Mouse (Mus musculus) midbrain, embryonic 12.5 days (tissue): Measurements from ENCODE around the gene Foxn1. TPM values are rescaled to one million over a fixed set of nuclear protein-coding genes. Genes with fewer than 3 reads are reported as not detected.
A peak's percentile ranks its signal among the peaks of the same experiment; 100 is the strongest.

ENCODE experiments used
- ATAC-seq: fragments of 200-750 bp; cut with Nextera tagmentation; 2 replicates; pipeline ENCODE4 v1.8.0; 2017; ENCODE audit warnings: low read depth, moderate TSS enrichment, moderate library complexity; ENCODE audit not compliant: low FRiP score
- H3K27ac ChIP-seq: fragments of 300-500 bp; sonication (generic); replicated peaks from 2 replicates; pipeline ENCODE4 v1.5.1; 2016; ENCODE audit warnings: mild to moderate bottlenecking
- H3K27me3 ChIP-seq: fragments of 300-500 bp; sonication (generic); 2 replicates; pipeline ENCODE4 v1.6.1; 2016; ENCODE audit warnings: mild to moderate bottlenecking
- H3K36me3 ChIP-seq: fragments of 300-500 bp; sonication (generic); 2 replicates; pipeline ENCODE4 v1.6.1; 2016
- H3K4me1 ChIP-seq: fragments of 300-500 bp; sonication (generic); 2 replicates; pipeline ENCODE4 v1.6.1; 2016
- H3K4me2 ChIP-seq: fragments of 300-500 bp; sonication (generic); replicated peaks from 2 replicates; pipeline ENCODE4 v1.6.1; 2016; ENCODE audit warnings: mild to moderate bottlenecking, moderate library complexity
- H3K4me3 ChIP-seq: fragments of 300-500 bp; sonication (generic); 2 replicates; pipeline ENCODE4 v1.5.1; 2016; ENCODE audit warnings: mild to moderate bottlenecking
- H3K9ac ChIP-seq: fragments of 300-500 bp; sonication (generic); replicated peaks from 2 replicates; pipeline ENCODE4 v1.6.1; 2016; ENCODE audit warnings: mild to moderate bottlenecking, moderate library complexity
- H3K9me3 ChIP-seq: fragments of 300-500 bp; sonication (generic); 2 replicates; pipeline ENCODE4 v1.6.1; 2016; ENCODE audit warnings: mild to moderate bottlenecking
- WGBS: fragments of 180-500 bp; shearing (Covaris S2); methylation state at CpG from one replicate; pipeline ENCODE4 v1.1.7; 2016; 5-methylcytosine and 5-hydroxymethylcytosine counted together
- polyA plus RNA-seq: library from polyadenylated mRNA; unstranded; fragments of >200 nt; fragmentation: Nextera tagmentation; extraction: Ambion mirVana; gene quantifications from 2 replicates; pipeline ENCODE4 v1.2.1, GENCODE M21; 2016

Foxn1 gene
- polyA plus RNA-seq, 1 experiment from 2014 or later = not detected

DNA sequence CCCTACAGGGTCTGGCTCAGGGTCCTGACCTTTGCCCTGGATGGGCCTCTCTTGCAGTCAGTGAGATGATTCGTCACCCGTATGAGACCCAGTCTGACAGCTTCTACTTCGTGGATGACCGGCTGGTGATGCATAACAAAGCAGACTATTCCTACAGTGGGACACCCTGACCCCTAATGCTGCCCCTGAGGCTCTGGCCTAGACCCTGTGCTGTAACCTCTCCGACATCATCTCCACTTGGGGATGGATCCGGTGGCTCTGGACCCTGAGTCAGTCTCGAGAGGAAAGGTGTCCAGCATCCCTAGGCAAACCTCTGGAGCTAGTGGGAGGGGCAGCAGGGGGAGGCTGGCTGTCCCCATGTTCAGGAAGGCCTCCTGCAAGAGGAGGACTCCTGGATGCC is 37.9 kb downstream of the Foxn1 start:
- no peak for ATAC-seq
- Histone ChIP-seq H3K27me3 (no peaks in the 10 kb centered on the region), H3K4me1 (peaks cover 29% of the 10 kb centered on the region)

DNA sequence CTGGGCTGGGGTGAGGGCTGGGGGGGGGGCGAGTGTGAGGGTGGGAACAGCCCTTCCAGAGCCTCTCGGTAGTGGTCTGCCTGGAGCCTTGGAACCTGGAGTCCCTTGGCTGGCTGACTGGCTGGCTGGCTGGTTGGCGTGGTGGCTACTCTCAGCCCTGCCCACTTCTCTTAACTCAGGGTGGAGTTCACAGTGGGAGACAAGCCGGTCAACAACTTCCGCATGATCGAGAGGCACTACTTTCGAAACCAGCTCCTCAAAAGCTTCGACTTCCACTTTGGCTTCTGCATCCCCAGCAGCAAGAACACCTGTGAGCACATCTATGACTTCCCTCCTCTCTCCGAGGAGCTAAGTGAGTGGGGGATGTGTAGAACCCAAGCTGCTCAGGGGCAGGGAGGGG is 38.5 kb downstream of the Foxn1 start:
- H3K4me3 ChIP-seq = no peak overlapping the region
- 84% methylated on average over 9 of the region's 9 CpGs for WGBS
- no peak overlapping the region for H3K4me2 ChIP-seq
- no peaks in the 10 kb centered on the region for H3K9me3 ChIP-seq
- peaks cover 31% of the 10 kb centered on the region for H3K4me1 ChIP-seq
- no peak overlapping the region for H3K27ac ChIP-seq
- no peaks in the 10 kb centered on the region for H3K27me3 ChIP-seq
- no peak overlapping the region for H3K9ac ChIP-seq
- no peak for ATAC-seq
- H3K36me3 ChIP-seq = peaks cover 17% of the 10 kb centered on the region

More for the DNA sequence above, 37.9 kb downstream of the Foxn1 start:
- Histone ChIP-seq H3K9ac (no peak overlapping the region), H3K36me3 (peaks cover 17% of the 10 kb centered on the region), H3K27ac (no peak overlapping the region), H3K4me3 (no peak overlapping the region), H3K9me3 (no peaks in the 10 kb centered on the region), H3K4me2 (no peak overlapping the region)
- 56% methylated on average over 7 of the region's 7 CpGs for WGBS

DNA sequence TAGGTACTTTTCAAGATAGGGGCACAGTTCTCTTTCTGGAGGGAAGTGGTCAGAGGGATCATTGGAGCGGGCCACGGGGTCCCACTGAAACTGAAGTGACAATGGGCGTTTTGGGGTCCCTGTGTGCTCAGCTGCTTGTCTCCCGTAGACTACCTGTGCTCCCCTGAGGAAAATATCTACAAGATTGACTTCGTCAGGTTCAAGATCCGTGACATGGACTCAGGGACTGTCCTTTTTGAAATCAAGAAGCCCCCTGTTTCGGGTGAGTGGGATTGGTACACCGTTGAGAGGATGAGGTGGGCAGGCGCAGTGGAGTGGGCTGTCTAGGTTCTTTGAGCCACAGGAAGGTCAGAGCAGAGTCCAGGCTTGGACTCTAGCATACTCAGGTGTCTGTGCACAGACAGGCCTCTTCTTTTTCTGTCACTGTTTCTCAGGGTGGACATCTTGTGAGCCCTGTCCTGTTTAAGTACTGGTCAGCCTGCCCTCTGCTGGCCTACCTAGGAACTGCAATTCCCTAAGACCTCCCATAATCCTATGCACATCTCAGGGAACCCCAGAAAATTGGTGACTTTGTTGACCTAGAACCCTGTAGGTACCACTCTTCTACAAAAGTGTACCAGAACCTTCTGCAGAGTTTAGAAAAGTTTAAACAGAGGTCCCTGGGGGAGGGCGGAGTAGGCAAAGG is 39.1 kb downstream of the Foxn1 start:
- no peak for ATAC-seq
- Histone ChIP-seq H3K27me3 (no peaks in the 10 kb centered on the region), H3K4me3 (no peak overlapping the region), H3K9me3 (no peaks in the 10 kb centered on the region), H3K4me1 (peaks cover 32% of the 10 kb centered on the region), H3K4me2 (no peak overlapping the region), H3K27ac (no peak overlapping the region), H3K36me3 (peaks cover 17% of the 10 kb centered on the region), H3K9ac (no peak overlapping the region)
- WGBS = 90% methylated on average over 10 of the region's 10 CpGs

DNA sequence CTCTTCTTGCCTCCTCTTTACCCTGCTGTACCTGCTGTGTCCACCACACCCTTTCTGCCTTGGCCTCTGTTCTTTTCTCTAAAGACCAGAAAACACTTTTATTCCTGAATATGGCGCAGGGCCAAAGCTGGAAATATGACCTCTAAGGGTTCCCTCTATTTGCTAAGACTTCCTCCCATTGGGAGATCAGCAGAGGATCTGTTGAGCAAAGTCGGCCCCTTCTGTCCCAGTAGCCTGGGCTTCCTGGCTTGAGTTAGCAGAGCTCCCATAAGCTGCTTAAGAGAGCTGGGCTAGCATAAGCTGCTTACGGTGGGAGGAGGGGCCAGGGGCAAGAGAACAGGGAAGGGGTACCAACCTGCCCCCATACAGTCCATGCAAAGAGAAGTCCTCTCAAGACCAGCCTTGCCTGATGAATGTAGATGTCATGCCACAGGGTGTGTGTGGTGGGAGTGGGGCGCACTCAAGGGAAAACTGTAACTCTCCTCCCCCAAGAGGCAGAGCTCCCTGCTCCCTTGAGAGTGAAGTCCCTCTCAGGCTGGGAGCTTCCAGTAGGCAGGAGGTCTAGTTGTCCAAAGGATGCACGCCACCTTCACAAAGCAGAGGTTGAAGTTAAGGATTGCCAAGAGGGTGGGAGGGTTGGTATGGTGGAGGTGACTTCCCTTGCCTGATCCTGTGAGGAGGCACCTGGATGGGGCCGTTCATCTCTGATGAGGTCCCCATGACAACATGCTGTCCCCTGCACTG is 39.9 kb downstream of the Foxn1 start:
- ATAC-seq = no peak
- 0 out of 2 replicates have a peak overlapping the region, but pooled peaks have one; percentile 0 for H3K4me2 ChIP-seq
- H3K4me1 ChIP-seq = peaks cover 32% of the 10 kb centered on the region

DNA sequence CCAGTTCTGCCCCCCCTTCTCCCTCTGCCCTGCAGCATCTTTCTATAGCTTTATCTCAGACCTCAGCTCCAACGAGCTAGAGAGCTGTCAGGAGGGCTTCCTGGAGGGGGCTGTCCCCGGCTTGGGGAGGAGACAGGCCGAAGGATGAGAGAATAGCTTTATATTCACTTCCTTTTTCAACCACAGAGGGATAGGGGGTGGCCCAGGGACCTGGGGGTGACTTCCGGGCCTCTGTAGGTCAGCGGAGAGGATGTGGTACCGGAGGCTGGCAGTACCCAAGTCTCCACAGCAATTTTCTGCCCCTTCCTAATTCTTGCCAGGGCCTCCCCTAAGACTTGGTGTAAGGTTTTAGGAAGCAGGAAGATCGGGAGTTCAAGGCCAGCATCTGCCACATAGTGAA is 40.6 kb downstream of the Foxn1 start:
- Histone ChIP-seq H3K4me1 (peaks cover 32% of the 10 kb centered on the region), H3K27ac (no peak overlapping the region), H3K36me3 (peaks cover 26% of the 10 kb centered on the region), H3K4me2 (no peak overlapping the region), H3K4me3 (no peak overlapping the region), H3K27me3 (no peaks in the 10 kb centered on the region), H3K9me3 (no peaks in the 10 kb centered on the region), H3K9ac (0 out of 2 replicates have a peak overlapping the region, but pooled peaks have one; percentile 43)
- WGBS = 74% methylated on average over 7 of the region's 7 CpGs
- ATAC-seq = no peak

More for the DNA sequence above, 39.9 kb downstream of the Foxn1 start:
- H3K9me3 ChIP-seq = no peaks in the 10 kb centered on the region
- peaks cover 19% of the 10 kb centered on the region for H3K36me3 ChIP-seq
- H3K9ac ChIP-seq = no peak overlapping the region
- 60% methylated on average over 6 of the region's 6 CpGs for WGBS
- H3K27ac ChIP-seq = no peak overlapping the region
- H3K4me3 ChIP-seq = no peak overlapping the region
- H3K27me3 ChIP-seq = no peaks in the 10 kb centered on the region

DNA sequence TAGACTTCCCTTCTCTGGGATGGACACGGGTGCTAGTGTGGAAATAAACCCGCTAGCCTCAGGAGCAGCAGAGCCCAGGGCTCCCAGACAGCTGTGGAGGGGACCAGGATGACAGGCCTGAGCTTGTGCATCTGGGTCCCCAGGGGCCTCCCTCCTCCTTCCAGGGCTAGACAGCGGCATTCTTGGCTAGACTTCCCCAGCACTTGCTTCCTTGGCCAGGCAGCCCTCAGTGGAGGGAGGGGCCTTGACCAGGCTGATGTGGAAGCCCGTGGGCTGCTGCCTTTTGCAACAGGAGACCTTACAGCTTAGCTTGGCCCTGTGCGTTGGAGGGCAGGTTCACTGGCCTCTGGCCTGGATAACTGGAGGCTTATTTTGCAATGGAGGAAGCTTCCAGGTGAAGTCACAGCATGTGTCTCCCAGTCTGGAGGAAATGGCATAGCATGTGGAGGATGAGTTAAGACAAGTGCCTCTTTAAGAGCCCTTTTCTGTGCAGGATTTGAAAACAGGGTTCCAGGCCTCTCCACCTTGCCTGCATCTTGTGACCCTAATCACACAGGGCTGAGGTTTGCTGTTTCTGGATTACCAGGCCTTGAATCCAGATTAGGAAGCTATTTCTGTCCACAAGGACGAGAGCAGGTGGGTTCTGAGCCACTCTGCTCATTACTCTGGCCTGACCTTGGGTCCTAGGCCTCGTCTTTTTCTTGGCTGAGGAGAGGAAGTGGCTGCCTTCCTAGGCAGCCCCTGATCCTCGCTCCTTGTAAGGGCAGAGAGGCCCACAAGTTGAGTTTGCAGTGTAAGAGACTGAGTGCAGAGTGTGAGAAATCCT is 41.3 kb downstream of the Foxn1 start:
- ATAC-seq = no peak
- Histone ChIP-seq H3K9ac (peak overlapping the region; percentile 43), H3K4me2 (peak overlapping the region; percentile 72), H3K36me3 (peaks cover 32% of the 10 kb centered on the region), H3K4me1 (peaks cover 32% of the 10 kb centered on the region), H3K4me3 (0 out of 2 replicates have a peak overlapping the region, but pooled peaks have one; percentile 10), H3K27me3 (no peaks in the 10 kb centered on the region), H3K27ac (no peak overlapping the region), H3K9me3 (no peaks in the 10 kb centered on the region)
- WGBS = 63% methylated on average over 8 of the region's 8 CpGs

DNA sequence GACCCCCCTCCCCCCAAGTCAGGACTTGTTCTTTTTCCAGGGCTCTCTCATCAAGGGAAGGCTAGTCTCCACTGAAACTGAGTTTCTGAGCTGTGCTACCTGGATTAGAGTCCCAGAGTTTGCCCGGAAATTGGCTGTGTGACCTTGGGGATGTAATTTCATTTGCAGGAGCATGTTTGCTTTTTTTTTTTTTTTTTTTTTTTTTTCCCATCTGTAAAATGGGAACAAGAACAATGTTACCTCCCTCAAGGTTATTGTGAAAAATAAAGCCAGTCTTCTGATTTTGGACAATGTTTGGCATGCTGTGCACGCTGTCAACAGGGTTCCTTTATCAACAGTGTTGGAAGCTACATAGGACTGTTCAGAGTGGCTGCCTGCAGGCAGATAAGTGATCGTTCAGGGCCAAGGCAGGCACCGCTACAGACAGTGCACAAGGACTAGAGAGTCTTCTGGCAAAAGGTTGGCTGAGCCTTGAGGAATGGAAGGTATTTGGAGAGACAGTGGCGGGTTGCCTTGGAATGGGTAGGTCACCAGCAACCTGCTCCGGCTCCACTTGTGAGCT is 41.9 kb downstream of the Foxn1 start:
- Histone ChIP-seq H3K4me2 (peak overlapping the region; percentile 72), H3K27ac (peak overlapping the region; percentile 81), H3K9me3 (no peaks in the 10 kb centered on the region), H3K36me3 (peaks cover 39% of the 10 kb centered on the region), H3K4me3 (peak overlapping the region; percentile 65), H3K27me3 (no peaks in the 10 kb centered on the region), H3K4me1 (peaks cover 32% of the 10 kb centered on the region), H3K9ac (peak overlapping the region; percentile 85)
- no peak for ATAC-seq
- 80% methylated on average over 6 of the region's 6 CpGs for WGBS

DNA sequence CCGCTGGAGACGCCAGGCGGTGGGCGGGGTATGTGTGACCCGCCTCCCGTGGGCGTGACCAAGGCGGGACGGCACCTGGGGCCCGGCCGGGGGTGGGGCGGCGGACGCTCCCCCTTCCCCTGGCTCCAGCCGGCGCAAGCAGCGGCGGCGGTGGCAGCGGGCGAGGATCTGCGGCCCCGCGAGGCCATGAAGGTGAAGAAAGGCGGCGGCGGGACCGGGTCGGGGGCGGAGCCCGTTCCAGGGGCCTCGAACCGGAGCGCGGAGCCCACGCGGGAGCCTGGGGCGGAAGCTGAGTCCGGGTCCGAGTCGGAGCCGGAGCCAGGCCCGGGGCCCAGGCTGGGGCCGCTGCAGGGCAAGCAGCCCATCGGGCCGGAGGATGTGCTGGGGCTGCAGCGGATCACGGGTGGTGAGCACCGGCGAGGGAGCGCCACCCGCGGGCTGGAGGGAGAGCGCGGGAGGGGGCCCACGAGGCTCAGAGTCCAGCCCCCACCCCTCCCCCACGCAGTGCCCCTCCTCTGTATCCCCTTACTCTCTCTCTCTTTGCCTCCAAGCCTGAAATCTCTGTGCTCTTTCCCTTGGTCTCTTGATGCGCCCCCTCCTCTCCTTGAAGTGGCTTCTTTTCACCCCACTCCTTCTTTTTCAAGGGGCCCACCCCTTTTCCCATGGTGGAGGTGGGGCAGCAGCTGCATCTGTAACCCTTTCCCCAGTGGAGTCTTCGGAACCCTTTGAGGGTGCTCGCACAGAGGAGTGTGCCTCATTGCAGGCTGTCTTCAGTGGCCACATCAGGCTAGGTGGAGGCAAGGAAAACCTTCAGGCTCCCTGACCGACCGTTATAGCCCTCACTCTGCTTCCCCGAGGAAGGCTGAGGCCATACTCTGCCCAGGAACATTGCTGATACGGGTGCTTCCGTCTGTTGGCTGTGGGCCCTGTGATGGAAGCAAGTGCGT is 42.7 kb downstream of the Foxn1 start, which contains the start of gene Unc119:
Gene Unc119, plus strand, starts transcription at position 102 of the 947 bp plus-strand sequence.
- H3K4me1 ChIP-seq = peaks cover 32% of the 10 kb centered on the region
- peak; percentile 84 for ATAC-seq
- H3K4me2 ChIP-seq = peak within 1 kb of the TSS; percentile 72
- H3K4me3 ChIP-seq = peak within 1 kb of the TSS; percentile 65
- peak within 1 kb of the TSS; percentile 85 for H3K9ac ChIP-seq
- no peaks in the 10 kb centered on the region for H3K27me3 ChIP-seq
- 2% methylated on average over 56 of the region's 66 CpGs for WGBS
- no peaks in the 10 kb centered on the region for H3K9me3 ChIP-seq
- peaks cover 41% of the 10 kb centered on the region for H3K36me3 ChIP-seq
- H3K27ac ChIP-seq = peak within 1 kb of the TSS; percentile 81

DNA sequence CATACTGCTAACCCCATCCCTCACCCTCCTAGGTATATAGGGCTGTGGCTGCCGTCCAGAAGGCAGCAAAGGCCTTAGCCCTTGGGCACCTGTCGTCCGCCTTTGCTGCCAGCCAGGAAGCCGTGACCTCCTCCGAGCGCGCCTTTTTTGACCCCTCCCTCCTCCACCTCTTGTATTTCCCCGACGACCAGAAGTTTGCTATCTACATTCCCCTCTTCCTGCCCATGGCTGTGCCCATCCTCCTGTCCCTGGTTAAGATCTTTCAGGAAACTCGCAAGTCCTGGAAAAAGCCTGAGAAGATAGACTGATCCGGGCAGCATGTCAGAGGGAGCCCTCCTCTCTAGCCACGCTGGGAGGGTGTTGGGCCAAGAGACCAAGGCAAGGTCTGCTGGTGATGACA is 44.7 kb downstream of the Foxn1 start:
- Histone ChIP-seq H3K27ac (no peak overlapping the region), H3K27me3 (no peaks in the 10 kb centered on the region), H3K9ac (no peak overlapping the region), H3K9me3 (no peaks in the 10 kb centered on the region), H3K36me3 (peaks cover 42% of the 10 kb centered on the region), H3K4me3 (no peak overlapping the region), H3K4me2 (no peak overlapping the region), H3K4me1 (peaks cover 30% of the 10 kb centered on the region)
- ATAC-seq = no peak
- WGBS = 86% methylated on average over 12 of the region's 12 CpGs

DNA sequence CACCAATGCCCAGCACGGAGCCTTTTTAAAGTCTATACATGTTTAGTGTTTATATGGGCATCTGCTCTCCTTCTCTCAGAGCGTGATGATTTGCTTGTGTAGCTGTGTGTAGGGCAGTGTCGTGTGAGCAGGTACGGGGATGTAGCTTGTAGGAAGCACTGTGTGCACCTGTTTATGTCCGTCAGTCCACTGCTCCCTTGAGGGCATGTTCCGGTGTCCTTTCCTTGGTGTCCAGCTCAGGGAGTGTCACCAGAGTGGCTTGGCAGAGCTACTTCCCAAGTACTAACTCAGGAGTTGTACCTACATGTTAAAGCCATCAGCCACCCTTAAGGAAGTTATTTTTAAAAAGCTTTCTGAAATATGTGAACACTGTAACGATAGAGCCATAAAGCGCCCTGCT is 49.3 kb downstream of the Foxn1 start:
- WGBS = 96% methylated on average over 8 of the region's 8 CpGs
- H3K4me1 ChIP-seq = no peaks in the 10 kb centered on the region
- H3K27ac ChIP-seq = no peak overlapping the region
- no peak for ATAC-seq
- H3K4me2 ChIP-seq = no peak overlapping the region
- no peak overlapping the region for H3K4me3 ChIP-seq
- no peak overlapping the region for H3K9ac ChIP-seq
- no peaks in the 10 kb centered on the region for H3K27me3 ChIP-seq
- peaks cover 81% of the 10 kb centered on the region for H3K36me3 ChIP-seq
- no peaks in the 10 kb centered on the region for H3K9me3 ChIP-seq

DNA sequence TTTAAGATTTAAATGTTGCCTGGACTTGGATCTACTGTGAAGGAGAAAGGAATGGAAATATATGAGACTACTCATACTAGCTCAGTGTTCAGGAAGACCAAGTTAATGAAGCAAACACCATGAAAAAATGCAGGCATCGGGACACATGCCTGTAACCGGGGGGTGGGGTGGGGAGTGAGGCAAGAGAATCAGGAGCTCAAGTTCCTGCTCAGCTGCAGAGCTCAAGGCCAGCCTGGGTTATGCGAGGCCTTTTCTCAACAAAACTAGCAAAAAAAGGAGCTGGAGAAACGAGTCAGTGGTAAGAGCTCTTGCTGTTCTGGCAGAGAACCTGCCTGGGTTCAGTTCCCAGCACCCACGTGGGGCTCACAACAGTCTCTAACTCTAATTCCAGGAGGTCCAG is 52.4 kb downstream of the Foxn1 start:
- peaks cover 55% of the 10 kb centered on the region for H3K36me3 ChIP-seq
- no peak overlapping the region for H3K4me3 ChIP-seq
- 97% methylated on average over 5 of the region's 5 CpGs for WGBS
- H3K27ac ChIP-seq = no peak overlapping the region
- H3K27me3 ChIP-seq = no peaks in the 10 kb centered on the region
- H3K9me3 ChIP-seq = no peaks in the 10 kb centered on the region
- peaks cover 7% of the 10 kb centered on the region for H3K4me1 ChIP-seq
- H3K4me2 ChIP-seq = no peak overlapping the region
- no peak overlapping the region for H3K9ac ChIP-seq
- no peak for ATAC-seq
